Mouse (Mus musculus): Measurements from ENCODE around the gene Fam160b1. TPM values are rescaled to one million over a fixed set of nuclear protein-coding genes. Genes with fewer than 3 reads are reported as not detected.

The Fam160b1 gene
- total and polyA plus RNA-seq, 3 experiments, result 4.4 to 7.7 (median 4.8) TPM

- no peak for TF ChIP-seq MEF2A (IDR thresholded peaks at IDR 0.05; ENCODE audit: borderline replicate concordance, low read depth, low read length)
- no peak for TF ChIP-seq ZC3H11A (IDR thresholded peaks at IDR 0.05; ENCODE audit: low read depth, low read length)
- TF ChIP-seq TBP (conservative IDR thresholded peaks at IDR 0.05; ENCODE audit: low read depth, low read length), result no peak
- no peak for TF ChIP-seq CHD2 (IDR thresholded peaks at IDR 0.05; ENCODE audit: low read length)
- TF ChIP-seq MYC (IDR thresholded peaks at IDR 0.05; ENCODE audit: low read depth, low read length), result no peak
- Histone ChIP-seq H3K36me3 (replicated peaks in 1 of 2; ENCODE audit: control insufficient read depth in 1 of 2, insufficient read depth in 1 of 2, low read length in 1 of 2) (no peaks in the 10 kb centered on the region), H3K4me3 (replicated peaks in 1 of 3; ENCODE audit: low read depth in 2 of 3, low read length in 2 of 3, poor library complexity in 1 of 3) (no peak overlapping the region), H3K4me1 (ENCODE audit: control insufficient read depth in 1 of 2, insufficient read depth in 2 of 2) (peaks cover 4 to 10% of the 10 kb centered on the region in 2 experiments; a peak in 3 of 4 replicates), H3K27ac (ENCODE audit: insufficient read depth, low read depth) (no peak overlapping the region), H3K9me3 (replicated peaks; ENCODE audit: low read length) (no peaks in the 10 kb centered on the region), H3K27me3 (replicated peaks) (peaks cover 12% of the 10 kb centered on the region), H3K79me2 (replicated peaks; ENCODE audit: control insufficient read depth, extremely low read depth, insufficient read depth, poor library complexity, severe bottlenecking) (no peaks in the 10 kb centered on the region), H3K4me2 (ENCODE audit: insufficient read depth, low read depth, poor library complexity, severe bottlenecking) (no peak overlapping the region), H3K9ac (ENCODE audit: insufficient read depth, low read depth) (no peak overlapping the region)
- dilution Hi-C loops (cut with MboI; ENCODE audit: extremely low pct_ligation_motif_present, extremely low pct_unique_long_range_greater_than_20kb, low sequenced_read_pairs), result no loop called here
- in situ Hi-C loops (cut with MboI; ENCODE audit: low pct_ligation_motif_present, low pct_unique_long_range_greater_than_20kb, low sequenced_read_pairs), result no loop called here
- no peak for DNase-seq (ENCODE audit: extremely low read depth)
These were observed 32.8 kb upstream of the Fam160b1 start for GRCm38 (mm10) chr19:57327679-57328078.

GRCm38 (mm10) chr19:57328269-57328668 lies 32.2 kb upstream of the Fam160b1 start:
- Histone ChIP-seq H3K4me2 (ENCODE audit: insufficient read depth, low read depth, poor library complexity, severe bottlenecking) (no peak overlapping the region), H3K36me3 (replicated peaks in 1 of 2; ENCODE audit: control insufficient read depth in 1 of 2, insufficient read depth in 1 of 2, low read length in 1 of 2) (no peaks in the 10 kb centered on the region), H3K27me3 (replicated peaks) (peaks cover 12% of the 10 kb centered on the region), H3K79me2 (replicated peaks; ENCODE audit: control insufficient read depth, extremely low read depth, insufficient read depth, poor library complexity, severe bottlenecking) (no peaks in the 10 kb centered on the region), H3K9me3 (replicated peaks; ENCODE audit: low read length) (no peaks in the 10 kb centered on the region), H3K4me1 (ENCODE audit: control insufficient read depth in 1 of 2, insufficient read depth in 2 of 2) (peaks cover 0 to 4% of the 10 kb centered on the region in 2 experiments; a peak in 2 of 4 replicates), H3K27ac (ENCODE audit: insufficient read depth, low read depth) (no peak overlapping the region), H3K4me3 (replicated peaks in 1 of 3; ENCODE audit: low read depth in 2 of 3, low read length in 2 of 3, poor library complexity in 1 of 3) (no peak overlapping the region), H3K9ac (ENCODE audit: insufficient read depth, low read depth) (no peak overlapping the region)
- TF ChIP-seq POLR2A (IDR thresholded peaks at IDR 0.05; ENCODE audit: low read depth, low read length) (no peak), TBP (conservative IDR thresholded peaks at IDR 0.05; ENCODE audit: low read depth, low read length) (no peak), MAFK (IDR thresholded peaks at IDR 0.05; ENCODE audit: insufficient replicate concordance, low read length) (no peak), ZKSCAN1 (IDR thresholded peaks at IDR 0.05; ENCODE audit: borderline replicate concordance, low read depth, low read length) (no peak), E2F4 (IDR thresholded peaks at IDR 0.05; ENCODE audit: insufficient replicate concordance, low read depth, low read length) (no peak), KAT2A (IDR thresholded peaks at IDR 0.05; ENCODE audit: insufficient replicate concordance, low read length) (no peak), PAX5 (IDR thresholded peaks at IDR 0.05; ENCODE audit: low read length) (no peak), CHD1 (IDR thresholded peaks at IDR 0.05; ENCODE audit: low read depth, low read length) (no peak), EP300 (IDR thresholded peaks at IDR 0.05; ENCODE audit: low read length) (no peak), ZNF384 (IDR thresholded peaks at IDR 0.05; ENCODE audit: low read depth, low read length) (no peak), SIN3A (IDR thresholded peaks at IDR 0.05; ENCODE audit: low read length) (no peak), HCFC1 (IDR thresholded peaks at IDR 0.05; ENCODE audit: low read depth, low read length) (no peak), RAD21 (IDR thresholded peaks at IDR 0.05; ENCODE audit: low read depth, low read length) (no peak), IRF4 (IDR thresholded peaks at IDR 0.05; ENCODE audit: low read depth, low read length) (no peak)
- DNase-seq (ENCODE audit: extremely low read depth), result no peak
- in situ Hi-C loops (cut with MboI; ENCODE audit: low pct_ligation_motif_present, low pct_unique_long_range_greater_than_20kb, low sequenced_read_pairs) (no loop called here), dilution Hi-C loops (cut with MboI; ENCODE audit: extremely low pct_ligation_motif_present, extremely low pct_unique_long_range_greater_than_20kb, low sequenced_read_pairs) (no loop called here)
